Mouse (Mus musculus) olfactory bulb, adult 2 months (tissue): ENCODE data around the gene Ppt2. TPM values are rescaled to one million over a fixed set of nuclear protein-coding genes. Genes with fewer than 3 reads are reported as not detected.

Experiments used
- H3K27ac ChIP-seq: fragments of 200-500 bp; 2 replicates; pipeline ENCODE4 v1.5.1; 2012; ENCODE audit warnings: low read depth, low read length; ENCODE audit not compliant: insufficient read depth
- H3K4me1 ChIP-seq: fragments of 200-500 bp; 2 replicates; pipeline ENCODE4 v1.6.1; 2012; ENCODE audit warnings: low read length; ENCODE audit not compliant: control insufficient read depth, insufficient read depth
- H3K4me3 ChIP-seq: fragments of 200-500 bp; 2 replicates; pipeline ENCODE4 v1.5.1; 2012; ENCODE audit warnings: mild to moderate bottlenecking, low read depth, low read length, moderate library complexity; ENCODE audit not compliant: insufficient read depth
- CTCF ChIP-seq: fragments of 200-500 bp; IDR thresholded peaks from 2 replicates; pipeline ENCODE4 v1.5.1; 2012; ENCODE audit warnings: low read depth, mild to moderate bottlenecking, low read length, moderate library complexity; ENCODE audit not compliant: insufficient read depth
- POLR2A ChIP-seq: fragments of 200-500 bp; IDR thresholded peaks from 2 replicates; pipeline ENCODE4 v1.6.1; 2012; ENCODE audit warnings: mild to moderate bottlenecking, low read depth, low read length, moderate library complexity; ENCODE audit not compliant: insufficient read depth
- WGBS: fragments of 180-500 bp; shearing (Covaris S2); methylation state at CpG from one replicate; pipeline ENCODE4 v1.1.7; 2018; 5-methylcytosine and 5-hydroxymethylcytosine counted together
- polyA plus RNA-seq: library from polyadenylated mRNA; stranded (reverse); fragments of >200 nt; gene quantifications from 2 replicates; pipeline ENCODE4 v1.2.4, GENCODE M21; 2012; ENCODE audit warnings: low replicate concordance; ENCODE audit not compliant: missing spikeins, insufficient read depth, insufficient read length

The Ppt2 gene
- polyA plus RNA-seq, 1 experiment = not detected

DNA sequence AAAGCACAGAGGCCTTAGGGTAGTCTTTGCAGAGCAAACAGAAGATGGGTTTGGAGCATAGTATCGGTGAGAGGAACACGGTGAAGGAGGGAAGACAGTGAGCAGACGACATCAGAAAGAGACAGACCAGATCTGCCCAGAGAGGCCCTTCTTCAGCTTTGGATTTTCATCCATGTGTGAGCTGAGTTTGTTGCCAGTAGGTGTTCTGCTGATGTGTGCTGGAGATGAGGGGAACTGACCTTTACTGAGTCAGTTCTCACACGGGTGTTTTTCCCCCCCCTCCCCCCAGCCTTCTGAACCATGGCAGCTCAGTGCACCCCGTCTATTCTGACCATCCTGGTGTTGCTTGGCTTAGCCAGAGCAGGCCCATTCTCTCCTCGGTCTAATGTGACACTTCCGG is 41.9 kb upstream of the Ppt2 start, which contains the start of gene Tnxb:
Gene Tnxb (plus strand): TSS at position 301 of the 400 bp plus-strand sequence.
- TF ChIP-seq CTCF (no peak), POLR2A (no peak)
- 72% methylated on average over 7 of the region's 7 CpGs for WGBS
- H3K4me3 ChIP-seq = peak within 1 kb of the TSS; percentile 25; the same call in 1 of the 2 replicates
- H3K27ac ChIP-seq = no peak within 1 kb of the TSS
- peaks cover 13% of the 10 kb centered on the region for H3K4me1 ChIP-seq

DNA sequence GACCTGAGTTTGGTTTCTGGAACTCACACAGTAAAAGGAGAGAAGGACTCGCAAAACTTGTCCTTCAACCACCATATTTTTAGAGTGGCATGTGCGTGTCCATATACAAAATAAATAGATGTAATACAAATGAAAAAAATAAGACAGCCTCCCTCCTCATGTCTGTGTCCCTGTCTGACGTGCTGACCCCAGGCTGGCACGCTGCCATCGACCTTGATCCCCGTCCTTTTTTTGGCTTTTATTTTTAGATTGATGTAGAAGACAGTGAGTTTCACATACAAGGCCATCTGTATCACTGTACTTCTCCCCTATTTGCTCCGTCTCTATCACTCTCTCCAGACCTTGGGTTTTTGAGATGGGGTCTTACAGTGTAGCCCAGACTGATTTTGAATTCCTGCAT is 36.2 kb upstream of the Ppt2 start:
- no peak for TF ChIP-seq CTCF
- no peak for TF ChIP-seq POLR2A
- Histone ChIP-seq H3K27ac (no peak overlapping the region), H3K4me3 (no peak overlapping the region), H3K4me1 (peaks cover 10% of the 10 kb centered on the region)
- WGBS = 74% methylated on average over 7 of the region's 7 CpGs

DNA sequence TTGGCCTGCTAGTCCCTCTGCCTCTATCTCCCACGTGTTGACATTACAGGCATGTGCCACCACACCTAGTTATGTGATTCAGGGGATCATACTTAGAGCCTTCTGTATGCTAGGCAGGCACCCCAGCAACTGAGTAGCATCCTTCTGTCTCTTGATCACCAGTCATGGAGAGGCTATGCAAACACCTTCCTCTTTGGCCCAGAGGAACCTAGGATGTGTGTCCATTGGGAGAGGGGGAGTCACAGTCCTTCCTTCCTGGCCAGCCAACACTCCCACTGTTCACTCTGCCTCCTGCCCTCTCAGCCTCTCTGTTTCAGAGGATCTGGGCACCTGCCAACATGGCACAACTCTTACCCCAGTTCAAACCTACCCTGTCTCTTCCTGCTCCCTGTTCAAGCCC is 35.2 kb upstream of the Ppt2 start:
- Histone ChIP-seq H3K4me1 (peaks cover 10% of the 10 kb centered on the region), H3K27ac (no peak overlapping the region), H3K4me3 (no peak overlapping the region)
- TF ChIP-seq CTCF (no peak), POLR2A (no peak)
- 41% methylated on average over 1 of the region's 1 CpGs for WGBS

DNA sequence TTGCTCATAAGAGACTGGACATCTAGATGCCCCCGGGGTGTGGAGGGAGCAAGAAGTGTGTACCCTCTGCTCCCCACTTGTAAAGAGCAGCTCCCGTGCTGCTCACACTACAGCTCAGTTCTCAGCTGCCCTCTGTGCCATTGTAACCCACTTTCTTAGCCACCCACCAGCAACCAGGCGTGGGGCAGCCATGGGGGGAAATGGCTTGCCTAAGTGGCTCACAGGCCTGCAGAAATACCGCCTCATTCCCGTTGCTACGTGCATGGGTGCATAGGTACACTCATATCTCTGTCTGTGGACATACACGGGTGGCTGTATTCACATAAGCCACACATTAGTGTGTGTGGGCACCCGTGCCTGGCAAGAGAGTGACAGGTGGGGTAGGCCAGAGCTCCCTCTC is 34.7 kb upstream of the Ppt2 start:
- WGBS = 88% methylated on average over 8 of the region's 8 CpGs

DNA sequence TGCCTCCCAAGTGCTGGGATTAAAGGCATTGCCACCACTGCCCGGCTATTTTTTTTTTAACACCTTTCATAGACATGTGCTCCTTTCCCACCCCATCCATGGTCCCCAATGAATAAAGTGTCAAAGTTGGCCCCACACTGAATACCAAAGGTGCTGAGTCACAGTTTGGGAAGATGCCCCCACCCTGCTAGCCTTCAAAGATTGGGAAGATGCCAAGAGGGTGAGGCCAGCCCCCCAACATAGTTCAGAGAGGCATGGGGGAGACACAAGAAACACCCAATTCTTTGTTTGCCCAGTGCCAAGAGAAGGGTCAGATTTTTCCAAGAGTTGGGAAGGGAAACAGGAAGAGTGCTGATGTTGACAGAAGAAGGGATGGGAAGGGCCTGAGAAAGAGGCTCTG is 34.2 kb upstream of the Ppt2 start:
- H3K4me3 ChIP-seq = no peak overlapping the region
- H3K27ac ChIP-seq = no peak overlapping the region
- WGBS = 77% methylated on average over 1 of the region's 1 CpGs
- peaks cover 12% of the 10 kb centered on the region for H3K4me1 ChIP-seq
- TF ChIP-seq POLR2A (no peak), CTCF (no peak)

More for the DNA sequence above, 34.7 kb upstream of the Ppt2 start:
- Histone ChIP-seq H3K4me1 (peaks cover 10% of the 10 kb centered on the region), H3K4me3 (no peak overlapping the region), H3K27ac (no peak overlapping the region)
- TF ChIP-seq CTCF (no peak), POLR2A (no peak)

DNA sequence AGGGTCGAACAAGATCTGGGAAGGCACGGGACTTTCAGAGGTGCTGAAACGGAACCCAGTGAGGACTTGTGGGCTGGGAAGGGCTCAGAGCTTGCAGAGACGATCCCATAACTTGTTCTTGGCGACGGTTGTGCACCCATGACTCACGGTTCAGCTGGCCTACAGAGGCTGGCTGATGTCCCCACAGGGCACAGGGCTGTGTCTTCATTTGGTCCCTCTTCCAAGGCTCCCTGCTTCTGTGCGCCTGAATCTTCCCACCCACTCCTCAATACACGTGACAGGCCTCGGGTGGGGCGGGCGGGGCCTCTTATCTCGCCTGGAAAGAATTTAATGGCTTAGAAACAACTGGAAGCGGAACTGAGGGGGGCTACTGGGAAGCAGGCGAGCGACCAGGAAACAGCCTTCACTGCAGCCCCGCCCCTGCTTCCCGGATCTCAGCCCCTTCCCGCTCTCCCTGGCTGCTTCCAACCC is 32.8 kb upstream of the Ppt2 start:
- H3K4me1 ChIP-seq = peaks cover 24% of the 10 kb centered on the region
- WGBS = 5% methylated on average over 19 of the region's 19 CpGs
- H3K27ac ChIP-seq = no peak overlapping the region
- peak overlapping the region; percentile 20 for H3K4me3 ChIP-seq
- no peak for TF ChIP-seq CTCF
- no peak for TF ChIP-seq POLR2A

DNA sequence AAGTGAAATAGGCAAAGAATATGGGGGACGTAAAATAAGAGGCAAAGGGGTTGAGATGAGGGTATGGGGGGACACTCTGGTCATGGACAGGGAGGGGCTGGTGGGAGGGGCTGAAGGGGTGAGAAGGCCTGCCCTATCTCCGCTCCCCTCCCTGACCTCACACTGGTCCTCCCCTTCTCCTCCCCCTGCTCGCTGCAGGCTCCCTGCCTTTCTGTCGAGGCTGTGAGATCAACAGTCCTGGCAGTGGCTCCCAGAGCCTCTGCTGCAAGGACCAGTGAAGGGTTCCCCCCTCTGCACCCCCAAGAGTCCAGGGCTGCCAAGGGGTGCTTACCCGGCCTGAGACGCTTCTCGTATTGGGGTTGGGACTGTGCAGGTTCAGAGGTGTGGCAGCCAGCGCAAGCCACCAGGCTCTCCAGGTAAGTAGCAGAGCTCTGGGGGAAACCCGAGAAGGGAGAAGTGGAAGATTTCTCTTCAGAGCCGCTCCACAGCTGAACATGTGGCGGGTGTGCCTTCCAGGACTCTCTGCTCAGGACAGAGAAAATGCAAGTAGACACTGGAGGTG is 32.0 kb upstream of the Ppt2 start:
- WGBS = 36% methylated on average over 11 of the region's 11 CpGs
- no peak overlapping the region for H3K27ac ChIP-seq
- no peak for TF ChIP-seq CTCF
- no peak for TF ChIP-seq POLR2A
- peaks cover 32% of the 10 kb centered on the region for H3K4me1 ChIP-seq
- H3K4me3 ChIP-seq = no peak overlapping the region

DNA sequence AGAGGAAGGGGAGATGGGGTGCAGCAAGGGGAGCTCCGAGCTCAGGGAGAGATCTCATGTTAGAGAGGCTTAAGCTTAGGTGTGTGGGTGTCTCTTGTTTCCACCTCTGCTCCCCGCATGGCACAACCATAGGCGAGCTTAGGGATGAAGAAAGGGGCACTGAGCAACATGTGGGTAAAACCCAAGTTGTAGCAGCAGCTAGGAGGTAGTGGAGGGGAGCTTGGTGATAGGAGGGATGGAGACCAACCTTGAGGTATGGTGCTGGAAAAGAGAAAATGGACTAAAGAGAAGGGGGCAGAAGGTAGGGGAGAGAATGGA is 31.5 kb upstream of the Ppt2 start:
- Histone ChIP-seq H3K4me3 (no peak overlapping the region), H3K4me1 (peaks cover 36% of the 10 kb centered on the region), H3K27ac (no peak overlapping the region)
- WGBS = 48% methylated on average over 3 of the region's 3 CpGs
- TF ChIP-seq CTCF (no peak), POLR2A (no peak)

DNA sequence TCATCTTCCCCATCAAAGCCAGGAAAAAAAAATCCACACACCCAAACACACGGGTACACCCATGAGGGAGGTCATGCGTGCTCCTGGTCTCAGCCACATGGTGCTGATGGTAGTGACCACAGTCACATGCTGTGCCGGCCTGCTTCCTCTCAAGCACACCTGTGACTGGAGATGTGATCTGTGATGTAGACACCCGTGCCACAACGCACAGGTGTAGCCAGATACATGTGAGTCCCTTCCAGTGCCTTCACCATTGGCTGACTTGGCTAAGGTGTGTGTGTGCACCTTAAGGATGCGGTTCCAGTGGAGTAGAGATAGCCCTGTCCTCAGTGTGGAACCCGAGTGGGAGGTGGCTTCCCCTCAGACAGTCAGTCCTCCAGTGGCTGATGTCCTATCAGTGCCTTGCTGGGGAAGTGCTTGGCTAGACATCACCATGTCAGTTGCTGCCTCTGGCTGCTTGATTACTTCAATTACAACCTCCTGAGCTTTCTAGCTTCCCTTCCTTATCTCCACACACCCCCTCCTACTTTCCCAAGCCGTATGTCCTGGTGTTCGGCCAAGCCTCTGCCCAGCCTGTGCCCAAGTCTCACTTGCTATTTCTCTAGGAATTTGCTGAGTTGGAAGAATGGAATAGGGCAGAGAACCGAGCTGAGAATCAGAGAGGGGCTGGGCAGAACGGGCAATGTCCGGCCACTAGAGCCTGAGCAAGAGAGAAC is 31.0 kb upstream of the Ppt2 start:
- 57% methylated on average over 12 of the region's 12 CpGs for WGBS
- TF ChIP-seq CTCF (no peak), POLR2A (no peak)

DNA sequence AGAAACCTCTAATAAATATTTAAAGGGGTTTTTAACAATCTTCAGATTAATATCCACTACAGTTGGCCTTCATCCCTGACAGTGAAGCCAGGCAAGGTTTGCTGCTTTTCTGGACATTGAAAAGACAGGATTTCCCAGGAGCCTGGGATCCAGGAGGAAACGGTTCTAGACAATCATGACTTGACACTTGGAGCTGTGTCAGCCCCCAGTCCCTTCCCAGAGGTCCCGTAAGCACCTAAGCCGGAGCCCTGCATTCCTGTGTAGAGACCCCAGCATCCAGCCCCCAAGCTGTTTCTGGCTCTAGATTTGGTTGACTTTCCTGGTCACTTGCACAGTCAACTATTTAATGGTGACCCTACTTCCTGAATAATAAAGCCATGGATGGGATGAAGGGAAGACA is 30.3 kb upstream of the Ppt2 start:
- TF ChIP-seq POLR2A (no peak), CTCF (no peak)
- no peak overlapping the region for H3K4me3 ChIP-seq
- WGBS = 74% methylated on average over 3 of the region's 3 CpGs
- H3K4me1 ChIP-seq = peaks cover 36% of the 10 kb centered on the region
- no peak overlapping the region for H3K27ac ChIP-seq

More for the DNA sequence above, 31.0 kb upstream of the Ppt2 start:
- no peak overlapping the region for H3K4me3 ChIP-seq
- H3K27ac ChIP-seq = no peak overlapping the region
- H3K4me1 ChIP-seq = peaks cover 36% of the 10 kb centered on the region
